Mouse (Mus musculus): Measurements from ENCODE around the gene Mup2.
"Not testable (repeated sequence)": the region's sequence is repeated elsewhere in the genome, so short reads cannot be mapped to it uniquely, and the experiment has no call there.

Mup2 gene

DNA sequence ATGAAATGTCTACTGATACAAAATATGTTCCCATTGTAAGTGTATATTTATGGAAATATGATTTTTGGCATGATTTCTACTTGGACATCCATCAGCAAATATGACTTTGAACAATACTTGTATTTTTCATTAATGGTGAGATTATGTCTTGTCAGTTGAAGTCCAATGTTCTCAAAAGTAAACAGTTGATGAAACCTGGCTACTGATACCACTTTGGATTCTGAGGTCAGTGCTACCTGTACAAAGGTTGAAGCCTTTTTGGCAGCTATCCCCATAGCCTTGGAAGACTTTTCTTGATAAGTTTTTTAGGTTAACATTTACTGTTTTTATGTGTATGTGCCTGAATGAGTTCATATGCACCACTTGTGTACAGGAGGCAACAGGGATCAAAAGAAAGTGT is at the start of gene Mup2:
Mup2 (minus strand) TSS at position 101 of the 400 bp plus-strand sequence.
- not testable (repeated sequence) for H3K36me3 ChIP-seq (ENCODE audit: control insufficient read depth, insufficient read depth, low read length, poor library complexity, severe bottlenecking); DNase-seq (ENCODE audit: low read depth, low spot score); H3K27me3 ChIP-seq (ENCODE audit: control insufficient read depth, insufficient read depth, low read length, poor library complexity, severe bottlenecking)

Measured in splenic B cell, adult 2 months (primary cell).